Mouse (Mus musculus) left cerebral cortex, postnatal 14 days (tissue): ENCODE results near the gene Vamp3. TPM values are rescaled to one million over a fixed set of nuclear protein-coding genes. Genes with fewer than 3 reads are reported as not detected.

Experiments
- total RNA-seq, 2 experiments: library from RNA; stranded (reverse); gene quantifications; 2 replicates each; pipeline ENCODE4 v1.2.3; 2021

The Vamp3 gene
- total RNA-seq, 2 experiments from 2014 or later, result 31.7 to 33.6 TPM

Other genes with a start within 250 kb of the Vamp3 start
- gene Errfi1, start 204.0 kb downstream of the Vamp3 start, total RNA-seq, result 10 to 100 TPM; 24.2 to 33.2 TPM
- gene Park7, start 143.5 kb downstream of the Vamp3 start, total RNA-seq, result 100 to 1,000 TPM; 203 to 206 TPM
- under 1 TPM; 0.36 to 0.40 TPM for gene Tnfrsf9, start 143.4 kb downstream of the Vamp3 start, total RNA-seq
- not detected for gene Uts2, start 60.9 kb downstream of the Vamp3 start, total RNA-seq
- 10 to 100 TPM; 21.4 to 21.5 TPM for gene Per3, start 13.3 kb downstream of the Vamp3 start, total RNA-seq
- not detected for gene Gm13090, start 31.6 kb upstream of the Vamp3 start, total RNA-seq